Mouse (Mus musculus) lung, postnatal 0 days (tissue): ENCODE measurements around the gene Maats1.

ENCODE experiments used
- CTCF ChIP-seq: IDR thresholded peaks from 2 replicates; pipeline ENCODE4 v1.5.1; 2016; ENCODE audit warnings: antibody characterized with exemption, mild to moderate bottlenecking
- EP300 ChIP-seq: IDR thresholded peaks from 2 replicates; pipeline ENCODE4 v1.6.1; 2016; ENCODE audit warnings: antibody characterized with exemption, mild to moderate bottlenecking, control low read depth

DNA sequence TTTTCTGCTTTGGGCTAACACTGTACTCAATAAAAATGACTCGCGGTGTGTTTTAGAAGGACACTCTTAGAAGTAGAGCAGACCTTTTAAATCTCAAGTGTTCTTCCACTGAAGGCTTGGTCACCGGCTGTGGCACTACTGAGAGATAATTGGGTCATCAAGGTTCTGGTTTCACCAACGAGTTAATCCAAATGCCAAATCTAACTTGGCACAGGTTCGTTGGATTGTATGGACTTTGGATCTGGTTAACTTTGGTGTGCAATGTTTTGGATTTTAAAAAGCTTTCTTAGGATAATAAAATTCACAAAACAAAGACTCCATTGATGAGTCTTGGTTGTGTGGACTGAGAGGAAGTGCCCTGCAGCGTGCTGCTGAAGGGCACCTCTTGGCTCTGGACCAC lies 43.5 kb downstream of the Maats1 start:
- TF ChIP-seq CTCF (no peak), EP300 (no peak)
